11 mouse cellular contexts compared by ENCODE assay signal in the genomic region with DNA sequence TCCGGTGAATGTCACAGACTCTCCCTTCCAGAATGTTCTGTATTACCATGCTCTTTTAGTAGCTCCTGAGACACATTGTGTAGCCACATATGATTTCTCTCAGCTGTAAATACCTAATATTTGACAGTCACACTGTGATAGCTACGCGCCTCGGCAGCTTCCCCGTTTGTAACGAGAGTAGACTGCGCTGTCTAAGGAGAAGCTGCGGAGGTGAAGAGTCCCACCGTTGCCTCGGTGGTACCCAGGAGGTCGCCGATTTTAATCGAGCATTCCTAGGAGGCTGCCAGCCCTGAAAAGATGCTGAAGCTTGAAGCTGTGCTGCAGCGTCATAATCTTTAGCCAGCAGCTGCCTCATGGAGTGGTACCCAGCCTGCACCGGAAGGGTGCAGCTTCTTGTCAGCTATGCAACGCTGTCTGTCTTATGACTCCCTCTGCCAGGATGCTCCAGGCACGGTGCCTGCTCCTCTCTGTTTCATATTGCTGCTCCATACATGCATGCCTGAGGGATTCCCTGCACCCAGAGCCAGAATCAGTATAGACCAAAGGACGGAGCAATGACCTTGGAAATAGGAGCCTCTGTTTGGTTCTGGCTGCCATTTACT. TPM values are rescaled to one million over a fixed set of nuclear protein-coding genes. Genes with fewer than 3 reads are reported as not detected.
DNase-seq lines count a peak whose midpoint lies in the region; ATAC-seq and TF ChIP-seq lines count a peak whose summit lies in the region.
"Had no signal": no experiment of that assay in that cellular context is flagged by ENCODE, and none has a peak within 500 bp of the region (broad histone marks: within the 10 kb centered on the region; RNA-seq: fewer than 3 reads in every experiment).

No protein-coding gene starts in this region.

- 87% methylated on average over 18 of the region's 18 CpGs for WGBS in forebrain, embryonic 13.5 days
- 90% methylated on average over 18 of the region's 18 CpGs for WGBS in forebrain, embryonic 10.5 days
- WGBS in midbrain, embryonic 12.5 days = 85% methylated on average over 18 of the region's 18 CpGs
- 75% methylated on average over 18 of the region's 18 CpGs for WGBS in liver, postnatal 0 days (ENCODE audit: insufficient replicate concordance)

- no peaks in the 10 kb centered on the region for H3K4me1 ChIP-seq in forebrain, embryonic 13.5 days
- H3K4me1 ChIP-seq in forebrain, embryonic 10.5 days = no peaks in the 10 kb centered on the region
- no peaks in the 10 kb centered on the region for H3K4me1 ChIP-seq in midbrain, embryonic 12.5 days
- H3K4me1 ChIP-seq in liver, postnatal 0 days (ENCODE audit: insufficient read depth) = no peaks in the 10 kb centered on the region
- H3K4me1 ChIP-seq: heart, embryonic 13.5 days had no signal

- no peak for TF ChIP-seq CTCF in liver, postnatal 0 days (IDR thresholded peaks at IDR 0.05; ENCODE audit: low read depth)

- no peak overlapping the region for H3K9ac ChIP-seq in forebrain, embryonic 13.5 days
- no peak overlapping the region for H3K9ac ChIP-seq in midbrain, embryonic 12.5 days (replicated peaks)
- H3K9ac ChIP-seq in liver, postnatal 0 days (replicated peaks) = no peak overlapping the region
- H3K9ac ChIP-seq: heart, embryonic 13.5 days had no signal

- H3K27me3 ChIP-seq in forebrain, embryonic 13.5 days = peaks cover 12% of the 10 kb centered on the region; the same call in 1 of the 2 replicates
- H3K27me3 ChIP-seq in forebrain, embryonic 10.5 days (ENCODE audit: poor library complexity, severe bottlenecking) = peaks cover 8% of the 10 kb centered on the region
- no peaks in the 10 kb centered on the region for H3K27me3 ChIP-seq in midbrain, embryonic 12.5 days
- no peaks in the 10 kb centered on the region for H3K27me3 ChIP-seq in liver, postnatal 0 days (ENCODE audit: insufficient read depth, low read length)

- intact Hi-C loops in left cerebral cortex, postnatal 4 days (cut with DNase I) = loop anchor here (2.0 kb wide), 1 partner anchor 348 kb away; no protein-coding TSS in a partner anchor

- no peak overlapping the region for H3K27ac ChIP-seq in forebrain, embryonic 13.5 days
- H3K27ac ChIP-seq in forebrain, embryonic 10.5 days = no peak overlapping the region
- H3K27ac ChIP-seq in midbrain, embryonic 12.5 days (replicated peaks) = no peak overlapping the region
- H3K27ac ChIP-seq in liver, postnatal 0 days (ENCODE audit: low read depth) = no peak overlapping the region
- H3K27ac ChIP-seq: heart, embryonic 13.5 days had no signal

- H3K4me3 ChIP-seq in forebrain, embryonic 13.5 days = no peak overlapping the region
- no peak overlapping the region for H3K4me3 ChIP-seq in forebrain, embryonic 10.5 days
- no peak overlapping the region for H3K4me3 ChIP-seq in midbrain, embryonic 12.5 days
- H3K4me3 ChIP-seq in liver, postnatal 0 days (ENCODE audit: low read depth, low read length) = no peak overlapping the region
- H3K4me3 ChIP-seq: heart, embryonic 13.5 days had no signal

- H3K4me2 ChIP-seq in forebrain, embryonic 13.5 days = no peak overlapping the region
- no peak overlapping the region for H3K4me2 ChIP-seq in midbrain, embryonic 12.5 days (replicated peaks)
- H3K4me2 ChIP-seq in liver, postnatal 0 days (ENCODE audit: low read depth, low read length) = no peak overlapping the region
- H3K4me2 ChIP-seq: heart, embryonic 13.5 days; liver, embryonic 11.5 days had no signal

- ATAC-seq in forebrain, embryonic 13.5 days = peak; percentile 66
- peak; percentile 33; the same call in 1 of the 2 replicates for ATAC-seq in midbrain, embryonic 12.5 days (ENCODE audit: low FRiP score, low read depth)
- no peak for ATAC-seq in liver, postnatal 0 days

- no peaks in the 10 kb centered on the region for H3K36me3 ChIP-seq in forebrain, embryonic 13.5 days (ENCODE audit: poor library complexity, severe bottlenecking)
- H3K36me3 ChIP-seq in forebrain, embryonic 10.5 days (replicated peaks) = no peaks in the 10 kb centered on the region
- no peaks in the 10 kb centered on the region for H3K36me3 ChIP-seq in midbrain, embryonic 12.5 days
- no peaks in the 10 kb centered on the region for H3K36me3 ChIP-seq in liver, postnatal 0 days (replicated peaks; ENCODE audit: insufficient read depth, low read length)
- H3K36me3 ChIP-seq: heart, embryonic 13.5 days had no signal

- DNase-seq in forebrain, embryonic 10.5 days (ENCODE audit: extremely low spot score, low spot score) = no peak
- DNase-seq in left cerebral cortex, postnatal 4 days = peak; percentile 26
- no peak for DNase-seq in left cerebral cortex, adult 9 months (ENCODE audit: low spot score in 2 of 2)
- peak; percentile 8 for DNase-seq in telencephalon, adult 2 months (ENCODE audit: low read depth, low spot score)
- DNase-seq in liver, postnatal 0 days = no peak
- DNase-seq in urinary bladder, adult 2 months (ENCODE audit: low spot score) = no peak

- H3K9me3 ChIP-seq in forebrain, embryonic 13.5 days (replicated peaks) = no peaks in the 10 kb centered on the region
- H3K9me3 ChIP-seq in forebrain, embryonic 10.5 days = no peaks in the 10 kb centered on the region
- H3K9me3 ChIP-seq in midbrain, embryonic 12.5 days = no peaks in the 10 kb centered on the region
- H3K9me3 ChIP-seq in liver, postnatal 0 days (ENCODE audit: low read length) = no peaks in the 10 kb centered on the region
- H3K9me3 ChIP-seq: heart, embryonic 13.5 days had no signal

- TF ChIP-seq EP300 in liver, postnatal 0 days (IDR thresholded peaks at IDR 0.05; ENCODE audit: low read depth) = no peak

RNA-seq across cellular contexts. Expression of a gene that starts 30.5 kb away (rescaled TPM):
- 53.5 and 55.9 TPM in 2 replicates for polyA plus RNA-seq in forebrain, embryonic 13.5 days (2015; fragmentation: Nextera tagmentation; extraction: Ambion mirVana)
- 4.7 and 7.4 TPM in 2 replicates for polyA plus RNA-seq in forebrain, embryonic 10.5 days (2016; fragmentation: Nextera tagmentation; extraction: Ambion mirVana)
- 10 to 100 TPM; 41.3 to 44.9 TPM for total RNA-seq in left cerebral cortex, postnatal 4 days (2021)
- polyA plus RNA-seq in midbrain, embryonic 12.5 days (2016; fragmentation: Nextera tagmentation; extraction: Ambion mirVana) = 32.0 and 32.8 TPM in 2 replicates
- 31.7 and 38.3 TPM in 2 replicates for polyA plus RNA-seq in liver, postnatal 0 days (2015; fragmentation: Nextera tagmentation; extraction: Ambion mirVana)
- polyA plus RNA-seq in urinary bladder, adult 2 months (2012; rRNA removed) = 2.3 and 2.6 TPM in 2 replicates
- polyA plus RNA-seq: inflammation-experienced regulatory T-cells, adult 6 months had no signal

RNA-seq across cellular contexts. Expression of a gene that starts 31.0 kb away (rescaled TPM):
- 2.3 and 3.3 TPM in 2 replicates for polyA plus RNA-seq in forebrain, embryonic 13.5 days (2015; fragmentation: Nextera tagmentation; extraction: Ambion mirVana)
- 0.44 and 0.64 TPM in 2 replicates for polyA plus RNA-seq in forebrain, embryonic 10.5 days (2016; fragmentation: Nextera tagmentation; extraction: Ambion mirVana)
- total RNA-seq in left cerebral cortex, postnatal 4 days (2021) = 1 to 10 TPM in 1 of 2 experiments, under 1 TPM in 1; 0.93 to 1.1 TPM
- 2.9 and 3.0 TPM in 2 replicates for polyA plus RNA-seq in midbrain, embryonic 12.5 days (2016; fragmentation: Nextera tagmentation; extraction: Ambion mirVana)
- polyA plus RNA-seq in liver, postnatal 0 days (2015; fragmentation: Nextera tagmentation; extraction: Ambion mirVana) = 24.0 and 28.3 TPM in 2 replicates
- polyA plus RNA-seq in urinary bladder, adult 2 months (2012; rRNA removed) = 20.3 and 24.0 TPM in 2 replicates

Comparison
In these comparisons a context has a peak if more than half of its experiments do, and no peak if none do; other contexts are left out.
1. DNase-seq: peak in left cerebral cortex, postnatal 4 days (single experiment) and telencephalon, adult 2 months (single experiment); none in forebrain, embryonic 10.5 days (single experiment), left cerebral cortex, adult 9 months (0 of 2), liver, postnatal 0 days (single experiment) and urinary bladder, adult 2 months (single experiment).